Mouse (Mus musculus) liver, embryonic 12.5 days (tissue): ENCODE results near the gene Ccr9. TPM values are rescaled to one million over a fixed set of nuclear protein-coding genes. Genes with fewer than 3 reads are reported as not detected.

Experiments used
- ATAC-seq: fragments of 200-750 bp; cut with Nextera tagmentation; 2 replicates; pipeline ENCODE4 v1.8.0; 2017; ENCODE audit warnings: moderate number of reproducible peaks, mild to moderate bottlenecking, moderate library complexity
- H3K27ac ChIP-seq: fragments of 300-500 bp; sonication (generic); 2 replicates; pipeline ENCODE4 v1.5.1; 2016; ENCODE audit warnings: mild to moderate bottlenecking
- H3K27me3 ChIP-seq: fragments of 300-500 bp; sonication (generic); replicated peaks from 2 replicates; pipeline ENCODE4 v1.6.1; 2016; ENCODE audit warnings: mild to moderate bottlenecking, moderate library complexity
- H3K36me3 ChIP-seq: fragments of 300-500 bp; sonication (generic); 2 replicates; pipeline ENCODE4 v1.6.1; 2016; ENCODE audit warnings: mild to moderate bottlenecking, moderate library complexity
- H3K4me1 ChIP-seq: fragments of 300-500 bp; sonication (generic); 2 replicates; pipeline ENCODE4 v1.6.1; 2016
- H3K4me2 ChIP-seq: fragments of 300-500 bp; sonication (generic); 2 replicates; pipeline ENCODE4 v1.6.1; 2016; ENCODE audit warnings: mild to moderate bottlenecking, moderate library complexity
- H3K4me3 ChIP-seq: fragments of 300-500 bp; sonication (generic); 2 replicates; pipeline ENCODE4 v1.5.1; 2016; ENCODE audit warnings: mild to moderate bottlenecking, moderate library complexity
- H3K9ac ChIP-seq: fragments of 300-500 bp; sonication (generic); 2 replicates; pipeline ENCODE4 v1.6.1; 2016; ENCODE audit warnings: mild to moderate bottlenecking, moderate library complexity
- H3K9me3 ChIP-seq: fragments of 300-500 bp; sonication (generic); replicated peaks from 2 replicates; pipeline ENCODE4 v1.6.1; 2016; ENCODE audit warnings: mild to moderate bottlenecking, moderate library complexity
- WGBS: fragments of 180-500 bp; shearing (Covaris S2); methylation state at CpG from one replicate; pipeline ENCODE4 v1.1.7; 2016; ENCODE audit not compliant: insufficient replicate concordance; 5-methylcytosine and 5-hydroxymethylcytosine counted together
- polyA plus RNA-seq: library from polyadenylated mRNA; unstranded; fragments of >200 nt; fragmentation: Nextera tagmentation; extraction: Ambion mirVana; gene quantifications from 2 replicates; pipeline ENCODE4 v1.2.1, GENCODE M21; 2016

The Ccr9 gene
- polyA plus RNA-seq, 1 experiment from 2014 or later, result 0.26 TPM

DNA sequence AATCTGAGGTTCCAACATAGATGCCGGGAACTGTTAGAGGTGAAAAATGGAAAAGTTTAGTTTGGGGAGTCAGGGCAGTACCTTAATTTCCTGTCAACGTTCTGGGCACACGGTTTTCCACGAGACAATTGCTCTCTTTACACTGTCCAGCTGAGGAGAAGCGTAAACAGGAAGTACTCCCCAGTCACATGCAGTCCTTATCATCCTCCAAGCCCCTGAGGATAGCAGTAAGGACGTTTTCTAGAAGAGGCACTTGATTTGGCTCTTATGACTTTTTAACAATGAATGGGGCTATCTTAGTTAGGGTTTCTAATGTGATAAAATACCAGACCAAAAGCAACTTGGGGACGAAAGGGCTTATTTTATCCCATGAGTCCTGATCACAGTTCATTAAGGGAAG lies 130.3 kb downstream of the Ccr9 start:
- H3K4me3 ChIP-seq, result no peak overlapping the region
- no peak for ATAC-seq
- no peak overlapping the region for H3K4me2 ChIP-seq
- H3K9ac ChIP-seq, result no peak overlapping the region
- H3K36me3 ChIP-seq, result peaks cover 38% of the 10 kb centered on the region
- H3K27me3 ChIP-seq, result no peaks in the 10 kb centered on the region
- H3K9me3 ChIP-seq, result no peaks in the 10 kb centered on the region
- 38% methylated on average over 7 of the region's 7 CpGs for WGBS
- no peaks in the 10 kb centered on the region for H3K4me1 ChIP-seq
- no peak overlapping the region for H3K27ac ChIP-seq

DNA sequence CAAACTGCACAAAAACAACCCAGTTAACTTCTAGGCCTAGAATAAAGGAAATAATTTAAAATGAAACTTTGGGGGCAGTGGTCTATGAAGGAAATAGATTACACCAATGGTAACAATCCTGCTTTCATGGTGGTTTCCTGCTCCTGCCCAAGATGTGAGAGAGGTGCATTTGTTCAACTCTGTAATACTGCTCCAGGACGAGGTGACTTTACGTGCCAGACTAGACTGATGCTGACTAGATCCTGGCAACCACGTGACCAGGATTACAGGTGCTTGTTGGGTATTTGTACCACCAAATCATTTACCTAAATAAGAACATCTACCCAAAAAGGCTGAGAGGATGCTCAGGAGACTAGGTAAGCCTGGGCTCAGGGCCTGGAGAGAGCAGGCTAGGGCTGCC lies 133.6 kb downstream of the Ccr9 start:
- Histone ChIP-seq H3K27ac (no peak overlapping the region), H3K9ac (no peak overlapping the region), H3K9me3 (no peaks in the 10 kb centered on the region), H3K4me2 (no peak overlapping the region), H3K27me3 (no peaks in the 10 kb centered on the region), H3K4me1 (no peaks in the 10 kb centered on the region), H3K36me3 (peaks cover 59% of the 10 kb centered on the region), H3K4me3 (no peak overlapping the region)
- WGBS, result 80% methylated on average over 3 of the region's 3 CpGs
- ATAC-seq, result no peak

DNA sequence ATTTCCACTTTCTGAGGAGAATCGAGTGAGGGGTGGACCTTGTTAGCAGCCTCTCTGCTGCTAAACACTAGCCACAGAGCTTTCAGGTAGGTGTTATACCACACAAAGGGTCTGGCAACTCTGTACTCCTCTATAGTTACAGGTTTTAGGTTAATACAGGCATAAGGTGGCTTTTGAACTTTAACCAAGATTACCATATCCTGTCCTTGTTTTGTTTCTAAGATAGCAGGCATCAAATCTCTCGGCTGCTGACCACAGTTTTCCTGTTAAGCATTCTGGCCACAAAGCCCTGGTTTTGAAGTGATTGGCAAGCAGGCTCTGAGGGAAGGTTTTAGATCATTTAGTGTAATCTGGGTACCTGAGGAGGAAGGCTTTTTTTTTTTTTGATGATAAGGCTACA lies 136.1 kb downstream of the Ccr9 start:
- Histone ChIP-seq H3K4me1 (no peaks in the 10 kb centered on the region), H3K27ac (no peak overlapping the region), H3K27me3 (no peaks in the 10 kb centered on the region), H3K36me3 (peaks cover 76% of the 10 kb centered on the region), H3K9ac (no peak overlapping the region), H3K4me2 (no peak overlapping the region), H3K9me3 (no peaks in the 10 kb centered on the region), H3K4me3 (no peak overlapping the region)
- ATAC-seq, result no peak
- 53% methylated on average over 2 of the region's 2 CpGs for WGBS

DNA sequence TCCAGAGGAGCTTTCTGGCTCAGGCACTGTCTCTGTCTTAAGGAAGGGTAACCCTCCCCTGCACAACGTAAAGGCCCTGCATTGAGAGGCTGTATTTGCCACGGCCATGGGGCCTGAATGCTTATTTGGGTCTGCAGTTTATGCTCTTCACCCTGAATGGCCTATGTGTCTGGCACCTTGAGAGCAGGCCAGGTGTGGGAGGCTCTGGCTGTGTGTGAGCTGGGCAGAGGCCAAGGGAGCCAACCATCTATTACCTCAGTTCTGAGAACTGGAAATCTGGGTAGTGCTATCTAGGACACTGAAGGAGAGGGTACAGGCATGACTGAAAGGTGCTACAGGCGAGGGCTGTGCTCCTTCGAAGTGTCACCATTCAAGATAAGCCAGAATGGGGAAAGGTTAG lies 136.6 kb downstream of the Ccr9 start:
- 67% methylated on average over 4 of the region's 4 CpGs for WGBS
- no peak for ATAC-seq

DNA sequence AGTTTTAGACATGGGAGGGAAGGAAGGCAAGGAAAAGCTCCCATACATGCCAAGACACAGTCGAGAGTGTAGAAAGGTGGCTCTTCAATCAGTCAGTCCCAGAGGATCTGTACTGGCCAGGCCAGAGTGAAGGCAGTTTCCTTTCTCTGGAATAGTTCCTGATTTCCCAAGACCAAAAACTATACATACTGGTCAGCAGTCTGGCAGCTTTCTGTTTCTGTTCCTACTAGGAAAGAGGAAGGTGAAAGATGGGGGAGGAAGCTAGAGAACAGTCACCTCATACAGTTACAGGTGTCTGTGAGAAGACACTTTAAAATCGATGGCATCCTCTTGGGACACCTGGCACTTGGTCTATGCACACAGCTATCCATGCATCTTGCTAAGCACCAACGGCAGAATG lies 137.2 kb downstream of the Ccr9 start:
- Histone ChIP-seq H3K4me3 (no peak overlapping the region), H3K27ac (no peak overlapping the region), H3K4me1 (no peaks in the 10 kb centered on the region), H3K9ac (no peak overlapping the region), H3K9me3 (no peaks in the 10 kb centered on the region), H3K36me3 (peaks cover 74% of the 10 kb centered on the region), H3K27me3 (no peaks in the 10 kb centered on the region), H3K4me2 (no peak overlapping the region)
- WGBS, result 68% methylated on average over 3 of the region's 3 CpGs
- no peak for ATAC-seq

More for the DNA sequence above, 136.6 kb downstream of the Ccr9 start:
- no peaks in the 10 kb centered on the region for H3K9me3 ChIP-seq
- H3K4me2 ChIP-seq, result no peak overlapping the region
- no peak overlapping the region for H3K27ac ChIP-seq
- no peak overlapping the region for H3K4me3 ChIP-seq
- no peaks in the 10 kb centered on the region for H3K27me3 ChIP-seq
- H3K9ac ChIP-seq, result no peak overlapping the region
- H3K4me1 ChIP-seq, result no peaks in the 10 kb centered on the region
- peaks cover 78% of the 10 kb centered on the region for H3K36me3 ChIP-seq

DNA sequence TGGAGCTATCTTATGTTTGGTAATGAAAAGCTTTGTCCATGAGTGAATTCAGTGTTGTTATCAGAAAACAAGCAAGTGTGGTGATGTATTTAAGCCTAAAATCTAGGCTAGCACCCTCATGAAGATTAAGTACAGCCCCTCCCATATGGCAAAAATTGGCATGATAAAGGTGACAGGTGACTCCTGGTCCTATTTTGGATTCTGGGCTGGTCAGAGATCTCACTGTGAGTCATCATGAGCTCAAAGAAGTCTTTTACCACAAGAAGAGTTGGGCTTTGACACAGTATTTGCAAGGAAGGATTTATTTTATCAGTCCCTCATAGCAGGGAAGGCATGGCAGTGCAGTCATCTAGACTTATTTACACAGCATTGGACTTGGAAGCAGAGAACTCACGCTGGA lies 137.8 kb downstream of the Ccr9 start:
- Histone ChIP-seq H3K9ac (no peak overlapping the region), H3K4me1 (no peaks in the 10 kb centered on the region), H3K36me3 (peaks cover 74% of the 10 kb centered on the region), H3K27ac (no peak overlapping the region), H3K9me3 (no peaks in the 10 kb centered on the region), H3K4me2 (no peak overlapping the region), H3K4me3 (no peak overlapping the region), H3K27me3 (no peaks in the 10 kb centered on the region)
- WGBS, result 70% methylated on average over 1 of the region's 1 CpGs
- ATAC-seq, result no peak

DNA sequence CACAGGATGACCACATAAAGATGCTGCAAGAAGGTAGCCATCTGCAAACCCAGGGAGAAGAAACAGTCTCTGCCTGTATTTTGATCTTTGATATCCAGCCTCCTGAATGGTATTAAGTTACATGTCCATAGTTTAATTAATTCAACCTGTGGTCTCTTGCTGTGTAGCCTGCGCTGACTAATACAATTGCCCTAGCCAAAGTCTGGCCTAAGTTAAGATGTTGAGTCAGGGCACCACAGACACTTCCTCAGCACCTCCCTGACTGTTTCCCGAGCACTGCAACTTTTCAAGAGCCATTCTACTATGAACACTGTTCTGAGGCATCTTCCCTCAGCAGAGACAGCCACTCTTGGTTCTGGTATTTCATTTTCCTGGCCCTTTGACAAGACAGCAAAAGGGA lies 140.4 kb downstream of the Ccr9 start:
- no peak overlapping the region for H3K4me2 ChIP-seq
- H3K4me3 ChIP-seq, result no peak overlapping the region
- H3K4me1 ChIP-seq, result no peaks in the 10 kb centered on the region
- H3K36me3 ChIP-seq, result peaks cover 86% of the 10 kb centered on the region
- WGBS, result 82% methylated on average over 2 of the region's 2 CpGs
- no peaks in the 10 kb centered on the region for H3K27me3 ChIP-seq
- no peak for ATAC-seq
- no peak overlapping the region for H3K9ac ChIP-seq
- H3K27ac ChIP-seq, result no peak overlapping the region
- H3K9me3 ChIP-seq, result no peaks in the 10 kb centered on the region

DNA sequence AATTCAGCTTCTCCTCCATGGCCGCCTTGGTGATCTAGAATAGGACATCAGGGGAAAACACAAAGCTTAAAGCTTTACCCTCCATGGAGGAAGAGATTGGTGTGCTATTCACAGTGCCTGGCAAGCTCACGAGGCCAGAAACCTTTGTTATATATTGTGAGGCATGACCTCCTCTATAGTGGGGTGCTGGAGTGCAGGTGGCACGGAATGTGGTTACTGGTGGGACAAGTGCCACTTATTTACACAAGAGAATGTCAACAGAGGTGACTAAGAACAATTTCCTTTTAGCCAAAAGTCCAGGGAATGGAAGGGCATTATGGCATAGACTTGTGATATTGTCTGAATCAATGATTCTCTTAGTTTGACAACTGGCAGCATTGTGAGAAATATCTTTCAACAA lies 148.4 kb downstream of the Ccr9 start:
- H3K9ac ChIP-seq, result no peak overlapping the region
- H3K36me3 ChIP-seq, result peaks cover 95% of the 10 kb centered on the region
- H3K9me3 ChIP-seq, result no peaks in the 10 kb centered on the region
- no peak overlapping the region for H3K4me2 ChIP-seq
- H3K4me3 ChIP-seq, result no peak overlapping the region
- ATAC-seq, result no peak
- 81% methylated on average over 3 of the region's 3 CpGs for WGBS
- no peaks in the 10 kb centered on the region for H3K4me1 ChIP-seq
- no peak overlapping the region for H3K27ac ChIP-seq
- H3K27me3 ChIP-seq, result no peaks in the 10 kb centered on the region

DNA sequence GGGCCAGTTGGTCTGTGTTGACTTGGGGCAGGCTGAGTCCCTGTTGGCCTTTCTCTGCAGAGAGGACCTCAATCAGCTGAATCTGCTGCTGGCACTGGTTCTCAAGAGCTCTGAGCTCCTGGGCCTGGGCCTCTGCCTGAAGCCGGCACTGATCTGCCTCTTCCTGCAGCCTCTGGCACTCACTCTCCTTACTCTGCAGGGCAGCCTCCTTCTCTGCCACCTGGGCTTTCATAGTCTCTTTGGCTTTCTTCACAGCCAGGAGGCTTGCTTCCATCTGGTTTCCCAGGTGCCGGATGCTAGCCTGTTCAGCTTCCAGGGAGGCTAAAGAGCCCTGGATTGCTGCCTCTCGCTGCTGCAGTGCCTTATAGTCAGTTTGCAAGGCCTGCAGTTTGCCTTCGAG lies 150.7 kb downstream of the Ccr9 start:
- Histone ChIP-seq H3K36me3 (peaks cover 86% of the 10 kb centered on the region), H3K27ac (no peak overlapping the region), H3K4me1 (no peaks in the 10 kb centered on the region), H3K4me3 (no peak overlapping the region), H3K9ac (no peak overlapping the region), H3K9me3 (no peaks in the 10 kb centered on the region), H3K27me3 (no peaks in the 10 kb centered on the region), H3K4me2 (no peak overlapping the region)
- ATAC-seq, result no peak
- 79% methylated on average over 4 of the region's 4 CpGs for WGBS

Other genes with a start within 250 kb of the Ccr9 start
- 30.4 and 30.9 TPM in 2 replicates for gene Limd1, start 199.7 kb upstream of the Ccr9 start, polyA plus RNA-seq
- 36.3 and 36.7 TPM in 2 replicates for gene Sacm1l, start 148.7 kb upstream of the Ccr9 start, polyA plus RNA-seq
- 0.10 and 0.14 TPM in 2 replicates for gene Slc6a20b, start 45.9 kb upstream of the Ccr9 start, polyA plus RNA-seq
- 0.69 and 0.75 TPM in 2 replicates for gene Slc6a20a, start 446 bp downstream of the Ccr9 start, polyA plus RNA-seq
- gene Lztfl1, start 39.3 kb downstream of the Ccr9 start, polyA plus RNA-seq, result 22.0 and 25.6 TPM in 2 replicates
- gene Cxcr6, start 128.0 kb downstream of the Ccr9 start, polyA plus RNA-seq, result 0.06 and 0.13 TPM in 2 replicates
- gene Fyco1, start 173.5 kb downstream of the Ccr9 start, polyA plus RNA-seq, result 5.4 and 5.6 TPM in 2 replicates
- gene Xcr1, start 183.6 kb downstream of the Ccr9 start, polyA plus RNA-seq, result not detected in 2 replicates